Mouse (Mus musculus) liver, postnatal 0 days (tissue): ENCODE measurements around the gene Zfp423.

Source experiments
- CTCF ChIP-seq: sonication (generic); IDR thresholded peaks from 2 replicates; pipeline ENCODE4 v1.5.1; 2016; ENCODE audit warnings: antibody characterized with exemption, low read depth
- EP300 ChIP-seq: IDR thresholded peaks from 2 replicates; pipeline ENCODE4 v1.6.1; 2016; ENCODE audit warnings: antibody characterized with exemption, low read depth, mild to moderate bottlenecking

- TF ChIP-seq CTCF (no peak), EP300 (no peak)
Measured at GRCm38 (mm10) chr8:87895203-87896041, 64.0 kb downstream of the Zfp423 start.
